Mouse (Mus musculus): ENCODE results near the gene Ceacam9. TPM values are rescaled to one million over a fixed set of nuclear protein-coding genes. Genes with fewer than 3 reads are reported as not detected.
"Not testable (repeated sequence)": the region's sequence is repeated elsewhere in the genome, so short reads cannot be mapped to it uniquely, and the experiment has no call there.

Gene Ceacam9
- polyA plus RNA-seq (2016; fragmentation: Nextera tagmentation; extraction: Ambion mirVana) = not detected in 2 replicates

GRCm38 (mm10) chr7:16721629-16722028 lies at the start of gene Ceacam9:
Ceacam9 (plus strand) TSS chr7:16721929.
- Histone ChIP-seq H3K36me3 (no peaks in the 10 kb centered on the region), H3K27ac (no peak within 1 kb of the TSS), H3K27me3 (replicated peaks) (0 out of 2 replicates have a peak, but pooled peaks cover 11% of the 10 kb centered on the region), H3K9ac (no peak within 1 kb of the TSS), H3K4me2 (no peak within 1 kb of the TSS), H3K4me1 (no peaks in the 10 kb centered on the region; the same call in 1 of the 2 replicates), H3K9me3 (replicated peaks) (no peaks in the 10 kb centered on the region), H3K4me3 (no peak within 1 kb of the TSS)
- WGBS (ENCODE audit: insufficient replicate concordance) = 61% methylated on average over 2 of the region's 2 CpGs
- no peak for ATAC-seq

- no peak for ATAC-seq
- H3K4me2 ChIP-seq = no peak overlapping the region
- no peaks in the 10 kb centered on the region for H3K36me3 ChIP-seq
- H3K27me3 ChIP-seq (replicated peaks) = no peaks in the 10 kb centered on the region
- 36% methylated on average over 1 of the region's 1 CpGs for WGBS (ENCODE audit: insufficient replicate concordance)
- no peaks in the 10 kb centered on the region for H3K4me1 ChIP-seq
- no peak overlapping the region for H3K9ac ChIP-seq
- H3K27ac ChIP-seq = no peak overlapping the region
- H3K4me3 ChIP-seq = no peak overlapping the region
- no peaks in the 10 kb centered on the region for H3K9me3 ChIP-seq (replicated peaks)
Measured at GRCm38 (mm10) chr7:16673823-16674222, 47.9 kb upstream of the Ceacam9 start.

GRCm38 (mm10) chr7:16674699-16675098 lies 47.0 kb upstream of the Ceacam9 start:
- not testable (repeated sequence) for ATAC-seq; H3K27me3 ChIP-seq (replicated peaks); H3K9ac ChIP-seq; H3K4me3 ChIP-seq; H3K9me3 ChIP-seq (replicated peaks); H3K36me3 ChIP-seq; H3K4me2 ChIP-seq; H3K4me1 ChIP-seq; H3K27ac ChIP-seq
- 22% methylated on average over 5 of the region's 5 CpGs for WGBS (ENCODE audit: insufficient replicate concordance)

GRCm38 (mm10) chr7:16675605-16676004 lies 46.1 kb upstream of the Ceacam9 start, which contains the start of gene Ceacam15:
Ceacam15 (minus strand) TSS chr7:16675705.
- Histone ChIP-seq H3K9ac (no peak within 1 kb of the TSS), H3K4me1 (no peaks in the 10 kb centered on the region), H3K9me3 (replicated peaks) (no peaks in the 10 kb centered on the region), H3K27me3 (replicated peaks) (no peaks in the 10 kb centered on the region), H3K27ac (no peak within 1 kb of the TSS), H3K4me3 (no peak within 1 kb of the TSS), H3K36me3 (no peaks in the 10 kb centered on the region), H3K4me2 (no peak within 1 kb of the TSS)
- no peak for ATAC-seq
- WGBS (ENCODE audit: insufficient replicate concordance) = 38% methylated on average over 1 of the region's 1 CpGs

- not testable (repeated sequence) for H3K36me3 ChIP-seq; H3K9ac ChIP-seq; ATAC-seq; H3K4me1 ChIP-seq; H3K27ac ChIP-seq; H3K9me3 ChIP-seq (replicated peaks); H3K4me3 ChIP-seq; H3K27me3 ChIP-seq (replicated peaks); H3K4me2 ChIP-seq
- WGBS (ENCODE audit: insufficient replicate concordance) = 41% methylated on average over 3 of the region's 3 CpGs
Measured at GRCm38 (mm10) chr7:16680194-16680593, 41.5 kb upstream of the Ceacam9 start.

- Histone ChIP-seq H3K27ac (no peak overlapping the region), H3K27me3 (replicated peaks) (no peaks in the 10 kb centered on the region), H3K4me3 (no peak overlapping the region), H3K4me2 (no peak overlapping the region), H3K36me3 (no peaks in the 10 kb centered on the region), H3K4me1 (no peaks in the 10 kb centered on the region), H3K9me3 (replicated peaks) (no peaks in the 10 kb centered on the region), H3K9ac (no peak overlapping the region)
- no peak for ATAC-seq
- 41% methylated on average over 5 of the region's 5 CpGs for WGBS (ENCODE audit: insufficient replicate concordance)
Measured at GRCm38 (mm10) chr7:16689196-16689595, 32.5 kb upstream of the Ceacam9 start.

GRCm38 (mm10) chr7:16695025-16695424 lies 26.7 kb upstream of the Ceacam9 start:
- H3K4me2 ChIP-seq = no peak overlapping the region
- no peak for ATAC-seq
- no peaks in the 10 kb centered on the region for H3K27me3 ChIP-seq (replicated peaks)
- no peak overlapping the region for H3K9ac ChIP-seq
- H3K4me1 ChIP-seq = no peaks in the 10 kb centered on the region
- no peaks in the 10 kb centered on the region for H3K9me3 ChIP-seq (replicated peaks)
- H3K36me3 ChIP-seq = no peaks in the 10 kb centered on the region
- 24% methylated on average over 3 of the region's 3 CpGs for WGBS (ENCODE audit: insufficient replicate concordance)
- H3K27ac ChIP-seq = no peak overlapping the region
- no peak overlapping the region for H3K4me3 ChIP-seq

GRCm38 (mm10) chr7:16699042-16699441 lies 22.7 kb upstream of the Ceacam9 start:
- H3K27ac ChIP-seq = no peak overlapping the region
- no peaks in the 10 kb centered on the region for H3K36me3 ChIP-seq
- no peaks in the 10 kb centered on the region for H3K4me1 ChIP-seq
- ATAC-seq = no peak
- H3K4me2 ChIP-seq = no peak overlapping the region
- H3K27me3 ChIP-seq (replicated peaks) = no peaks in the 10 kb centered on the region
- H3K9ac ChIP-seq = no peak overlapping the region
- no peaks in the 10 kb centered on the region for H3K9me3 ChIP-seq (replicated peaks)
- WGBS (ENCODE audit: insufficient replicate concordance) = 12% methylated on average over 2 of the region's 2 CpGs
- H3K4me3 ChIP-seq = no peak overlapping the region

GRCm38 (mm10) chr7:16700583-16700982 lies 21.1 kb upstream of the Ceacam9 start:
- no peaks in the 10 kb centered on the region for H3K4me1 ChIP-seq
- WGBS (ENCODE audit: insufficient replicate concordance) = 65% methylated on average over 5 of the region's 5 CpGs
- H3K36me3 ChIP-seq = no peaks in the 10 kb centered on the region
- no peak overlapping the region for H3K4me2 ChIP-seq
- H3K9ac ChIP-seq = no peak overlapping the region
- H3K4me3 ChIP-seq = no peak overlapping the region
- no peaks in the 10 kb centered on the region; the same call in 1 of the 2 replicates for H3K27me3 ChIP-seq (replicated peaks)
- ATAC-seq = no peak
- no peak overlapping the region for H3K27ac ChIP-seq
- H3K9me3 ChIP-seq (replicated peaks) = no peaks in the 10 kb centered on the region

GRCm38 (mm10) chr7:16706385-16706784 lies 15.3 kb upstream of the Ceacam9 start:
- Histone ChIP-seq H3K9me3 (replicated peaks) (no peaks in the 10 kb centered on the region), H3K27ac (no peak overlapping the region), H3K4me3 (no peak overlapping the region), H3K9ac (no peak overlapping the region), H3K4me2 (no peak overlapping the region), H3K27me3 (replicated peaks) (peaks cover 25% of the 10 kb centered on the region), H3K4me1 (no peaks in the 10 kb centered on the region), H3K36me3 (no peaks in the 10 kb centered on the region)
- no peak for ATAC-seq
- 46% methylated on average over 9 of the region's 9 CpGs for WGBS (ENCODE audit: insufficient replicate concordance)

GRCm38 (mm10) chr7:16708244-16708643 lies 13.5 kb upstream of the Ceacam9 start:
- H3K36me3 ChIP-seq = no peaks in the 10 kb centered on the region
- H3K27ac ChIP-seq = no peak overlapping the region
- no peak overlapping the region for H3K4me2 ChIP-seq
- H3K9ac ChIP-seq = no peak overlapping the region
- no peak overlapping the region for H3K4me3 ChIP-seq
- H3K27me3 ChIP-seq (replicated peaks) = peaks cover 25% of the 10 kb centered on the region
- H3K4me1 ChIP-seq = no peaks in the 10 kb centered on the region
- 17% methylated on average over 9 of the region's 9 CpGs for WGBS (ENCODE audit: insufficient replicate concordance)
- no peak for ATAC-seq
- no peaks in the 10 kb centered on the region for H3K9me3 ChIP-seq (replicated peaks)

GRCm38 (mm10) chr7:16710604-16711003 lies 11.1 kb upstream of the Ceacam9 start:
- no peak overlapping the region for H3K27ac ChIP-seq
- 57% methylated on average over 5 of the region's 5 CpGs for WGBS (ENCODE audit: insufficient replicate concordance)
- H3K27me3 ChIP-seq (replicated peaks) = peaks cover 25% of the 10 kb centered on the region
- H3K9ac ChIP-seq = no peak overlapping the region
- ATAC-seq = no peak
- no peaks in the 10 kb centered on the region for H3K9me3 ChIP-seq (replicated peaks)
- no peak overlapping the region for H3K4me3 ChIP-seq
- no peaks in the 10 kb centered on the region for H3K4me1 ChIP-seq
- H3K36me3 ChIP-seq = no peaks in the 10 kb centered on the region
- no peak overlapping the region for H3K4me2 ChIP-seq

All from liver, embryonic 12.5 days (tissue).